Mouse (Mus musculus) left cerebral cortex, postnatal 14 days (tissue): ENCODE results near the gene Wdr70. TPM values are rescaled to one million over a fixed set of nuclear protein-coding genes. Genes with fewer than 3 reads are reported as not detected.

Experiments
- DNase-seq, 2 experiments: peaks; one replicate each; pipeline ENCODE4 v3.0.0; 2021 to 2022; ENCODE audit warnings: low spot score in 2 of 2, mixed read lengths in 1 of 2
- intact Hi-C: fragments of 180-260 bp; cut with DNase I; formaldehyde crosslinking; loops from one replicate; pipeline ENCODE4 v1.15.1; 2025
- total RNA-seq, 2 experiments: library from RNA; stranded (reverse); gene quantifications; 2 replicates each; pipeline ENCODE4 v1.2.3; 2021

Wdr70 gene
- total RNA-seq, 2 experiments from 2014 or later: 30.1 to 31.7 TPM

DNA sequence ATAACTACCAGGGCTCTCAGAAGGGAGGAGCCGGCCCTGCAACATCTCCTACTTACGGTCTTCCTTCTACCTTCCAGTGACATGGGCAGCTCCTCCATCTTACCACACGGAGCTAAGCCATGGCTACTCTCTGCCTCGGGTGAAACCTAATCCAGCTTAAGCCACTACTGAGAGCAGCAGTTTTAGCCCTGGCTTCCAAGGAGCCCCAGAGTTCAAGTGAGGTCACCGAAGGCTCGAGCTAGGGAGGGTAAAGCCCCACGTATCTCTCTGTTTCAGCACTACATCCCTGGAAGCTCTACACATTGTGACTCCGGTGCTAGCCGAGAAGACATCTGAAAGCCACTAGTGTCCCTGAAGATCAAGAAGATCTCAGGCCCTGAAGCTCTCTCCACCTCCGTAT lies 213.9 kb downstream of the Wdr70 start:
- no peak for DNase-seq
- intact Hi-C loops: no loop called here

GRCm38 (mm10) chr15:7884181-7884580 lies 214.8 kb downstream of the Wdr70 start:
- intact Hi-C loops: no loop called here
- DNase-seq: no peak

DNA sequence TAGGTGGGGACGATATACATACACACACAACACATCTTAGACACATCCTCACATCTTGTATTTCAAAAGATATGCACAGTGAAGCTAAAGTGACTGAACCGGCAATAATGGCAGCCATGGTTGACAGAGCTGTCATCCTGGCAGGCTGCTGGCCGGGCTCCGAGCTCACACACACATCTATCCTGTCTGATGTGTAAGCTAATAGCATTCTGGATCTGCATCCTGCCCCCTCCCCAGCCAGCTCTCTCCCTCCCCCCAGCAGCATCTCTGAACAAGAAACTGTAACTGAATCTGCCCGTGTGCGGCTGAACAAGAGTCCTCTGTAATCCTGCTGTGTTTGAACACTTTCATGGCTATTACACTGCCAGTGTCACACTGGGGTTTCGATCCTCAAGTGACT lies 219.1 kb downstream of the Wdr70 start:
- intact Hi-C loops: no loop called here
- no peak for DNase-seq

DNA sequence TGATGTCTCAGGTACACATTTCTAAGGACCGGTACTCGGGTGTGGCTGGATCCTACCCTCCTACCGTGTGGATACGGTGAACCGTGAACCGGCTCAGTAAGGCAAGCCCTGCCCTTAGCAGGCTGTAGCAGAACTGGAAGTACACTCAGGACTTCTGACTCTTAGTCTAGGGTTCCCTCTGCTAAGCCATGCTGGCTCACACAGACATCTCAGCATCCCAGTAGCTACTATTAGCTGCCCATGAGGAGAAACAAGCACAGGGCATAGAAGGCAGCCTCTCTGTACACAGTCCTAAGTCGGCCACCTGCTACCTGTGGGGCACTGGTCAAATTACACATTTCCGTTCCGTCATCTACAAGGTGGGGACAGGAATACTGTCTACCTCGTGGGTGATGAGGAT lies 220.1 kb downstream of the Wdr70 start:
- no peak for DNase-seq
- intact Hi-C loops: no loop called here

GRCm38 (mm10) chr15:7877560-7878467 lies 221.2 kb downstream of the Wdr70 start:
- no peak for DNase-seq
- intact Hi-C loops: no loop called here

GRCm38 (mm10) chr15:7875879-7876278 lies 223.1 kb downstream of the Wdr70 start:
- intact Hi-C loops: no loop called here
- DNase-seq: no peak

- intact Hi-C loops: no loop called here
- DNase-seq: no peak
Measured at GRCm38 (mm10) chr15:7872473-7872872, 226.5 kb downstream of the Wdr70 start.

DNA sequence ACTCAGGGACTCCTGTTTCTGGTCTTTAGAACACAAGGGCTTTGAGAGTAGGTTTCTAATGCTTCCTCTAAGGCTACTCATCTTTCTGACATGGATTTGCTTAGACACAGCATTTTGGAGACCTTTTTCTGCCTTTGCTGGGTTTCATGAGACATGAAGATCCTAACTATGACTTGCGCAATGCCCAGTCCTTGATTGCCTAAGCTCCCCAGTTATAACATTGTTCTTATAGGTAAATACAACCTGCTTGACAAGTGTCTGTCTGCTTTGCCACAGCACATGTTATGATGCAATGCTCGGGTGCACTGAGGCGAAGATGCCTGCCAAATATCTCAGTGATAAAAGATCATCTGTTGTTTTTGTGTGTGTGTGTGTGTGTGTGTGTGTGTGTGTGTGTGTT lies 233.7 kb downstream of the Wdr70 start:
- intact Hi-C loops: no loop called here
- no peak for DNase-seq

DNA sequence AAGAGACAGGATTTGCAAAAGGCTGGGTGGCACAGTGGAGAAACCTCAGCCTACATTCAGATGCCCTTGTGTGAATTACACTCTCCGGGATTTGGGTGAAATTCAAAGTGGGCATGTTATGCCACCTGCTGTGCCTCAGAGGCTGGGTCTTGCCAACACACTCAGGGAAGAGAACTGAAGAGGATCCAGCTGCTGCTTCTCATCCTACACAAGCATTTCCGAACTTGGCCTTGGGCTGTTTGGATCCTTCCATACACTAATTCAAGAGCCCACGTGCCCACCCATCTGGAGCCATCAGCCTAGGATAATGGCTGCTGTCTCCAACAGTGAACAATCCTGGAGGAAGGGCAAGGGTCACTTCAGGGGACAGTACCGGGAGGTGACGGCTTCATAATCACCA lies 235.7 kb downstream of the Wdr70 start:
- intact Hi-C loops: no loop called here
- DNase-seq: peak in 1 of 2 experiments; percentile 64

DNA sequence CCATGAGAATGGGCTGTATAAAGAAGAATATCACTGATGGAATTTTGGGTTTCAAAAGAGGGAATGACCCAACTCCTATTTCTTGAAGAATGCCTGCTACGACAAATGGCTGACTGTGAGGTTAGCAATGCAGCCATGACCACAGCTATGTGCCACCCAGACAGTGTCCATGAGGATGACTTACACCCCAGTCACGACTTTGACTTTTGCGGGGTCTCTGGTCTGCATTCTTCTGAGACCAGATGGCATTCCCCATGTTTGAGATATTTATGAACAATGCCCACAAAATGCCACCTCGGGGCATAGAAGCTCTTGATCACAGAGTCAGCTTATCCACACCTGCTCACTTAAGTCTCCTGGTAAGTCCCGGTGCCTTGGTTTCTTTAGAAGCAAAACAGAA lies 236.1 kb downstream of the Wdr70 start:
- intact Hi-C loops: no loop called here
- no peak for DNase-seq

DNA sequence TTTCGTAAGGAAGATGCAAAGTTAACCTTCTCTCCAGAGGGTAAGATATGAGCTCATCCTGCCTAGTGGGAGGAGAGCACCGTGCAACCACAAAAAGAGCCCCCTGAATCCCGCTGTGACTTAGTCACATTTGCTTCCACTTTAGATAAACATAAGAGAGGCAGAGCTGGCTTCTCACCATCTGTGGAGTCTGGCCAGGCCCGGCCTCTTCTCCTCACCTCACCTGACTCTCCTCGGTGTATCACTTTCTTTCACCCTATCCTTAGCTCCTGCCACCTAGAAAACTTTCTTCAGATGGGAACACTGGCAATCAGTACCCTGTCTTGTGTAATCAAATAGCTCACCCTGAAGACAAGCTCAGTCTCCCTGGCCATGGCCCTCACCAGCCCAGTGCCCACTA lies 240.2 kb downstream of the Wdr70 start:
- intact Hi-C loops: no loop called here
- no peak for DNase-seq

- DNase-seq: no peak
- intact Hi-C loops: no loop called here
Measured at GRCm38 (mm10) chr15:7857418-7857817, 241.6 kb downstream of the Wdr70 start.

- intact Hi-C loops: no loop called here
- DNase-seq: no peak
Measured at GRCm38 (mm10) chr15:7842398-7842797, 256.6 kb downstream of the Wdr70 start.

- DNase-seq: no peak
- intact Hi-C loops: no loop called here
Measured at GRCm38 (mm10) chr15:7841664-7842063, 257.3 kb downstream of the Wdr70 start.

- intact Hi-C loops: no loop called here
- DNase-seq: peak in 1 of 2 experiments; percentile 22
Measured at GRCm38 (mm10) chr15:7838921-7839309, 260.1 kb downstream of the Wdr70 start.

- no peak for DNase-seq
- intact Hi-C loops: no loop called here
Measured at GRCm38 (mm10) chr15:7838060-7838920, 260.7 kb downstream of the Wdr70 start.

- no peak for DNase-seq
- intact Hi-C loops: no loop called here
Measured at GRCm38 (mm10) chr15:7835404-7835803, 263.6 kb downstream of the Wdr70 start.

DNA sequence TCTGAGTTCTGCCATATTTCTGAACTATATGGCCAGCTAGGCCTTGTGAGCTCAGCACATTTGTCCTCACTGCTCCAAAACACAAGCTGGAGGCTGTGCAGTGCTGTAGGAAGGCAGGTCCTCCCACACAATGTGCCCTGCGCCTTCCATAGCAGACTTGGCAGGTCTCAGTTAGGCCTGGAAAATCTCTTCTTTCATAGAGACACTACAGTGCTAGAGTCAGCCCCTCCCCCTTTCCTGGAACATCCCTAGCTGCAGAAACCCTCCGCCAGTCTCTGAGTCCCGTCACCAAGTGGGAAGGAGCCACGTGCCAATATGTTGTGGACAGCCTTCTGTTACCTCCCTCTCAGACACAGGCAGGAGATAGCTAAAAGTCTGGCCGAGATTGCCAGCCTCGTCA lies 273.5 kb downstream of the Wdr70 start:
- intact Hi-C loops: no loop called here
- DNase-seq: no peak

- intact Hi-C loops: no loop called here
- no peak for DNase-seq
Measured at GRCm38 (mm10) chr15:7823886-7824285, 275.1 kb downstream of the Wdr70 start.
